Mouse (Mus musculus): ENCODE data around the gene Wbp2nl. TPM values are rescaled to one million over a fixed set of nuclear protein-coding genes. Genes with fewer than 3 reads are reported as not detected.

Gene Wbp2nl
- polyA plus RNA-seq, 1 experiment from 2014 or later: 0.22 TPM

DNA sequence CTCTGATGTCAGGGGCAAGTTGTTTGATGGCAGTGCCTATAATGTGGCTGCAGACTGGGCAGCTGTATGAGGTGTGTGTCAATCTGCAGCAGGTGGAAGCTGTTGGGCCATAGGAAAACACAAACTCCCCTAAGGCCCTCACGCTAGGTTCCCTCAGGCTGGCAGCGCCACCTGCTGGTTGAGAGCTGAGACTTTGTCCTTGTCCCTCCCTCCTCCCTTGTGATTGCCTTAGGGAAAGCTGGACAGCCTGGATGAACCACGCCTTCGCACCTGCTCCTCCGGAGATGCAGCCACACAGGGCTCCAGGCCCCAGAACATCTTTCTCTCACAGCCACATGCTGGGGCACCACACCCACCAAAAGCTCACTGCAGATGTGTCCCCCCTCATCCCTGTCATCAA is 27.6 kb upstream of the Wbp2nl start:
- ATAC-seq (replicated peaks; ENCODE audit: extremely low read depth, insufficient read depth, low FRiP score): no peak; the same call in 1 of the 2 replicates
- Histone ChIP-seq H3K36me3 (ENCODE audit: control insufficient read depth, insufficient read depth) (no peaks in the 10 kb centered on the region), H3K27ac (ENCODE audit: low read length) (no peak overlapping the region), H3K4me1 (ENCODE audit: control insufficient read depth, insufficient read depth, low read length) (peaks cover 10% of the 10 kb centered on the region; the same call in 1 of the 2 replicates), H3K4me3 (ENCODE audit: low read length) (no peak overlapping the region), H3K9me3 (replicated peaks; ENCODE audit: control insufficient read depth, low read length) (no peaks in the 10 kb centered on the region), H3K9ac (ENCODE audit: low read length) (no peak overlapping the region), H3K4me2 (ENCODE audit: low read depth, low read length) (no peak overlapping the region), H3K27me3 (ENCODE audit: control insufficient read depth, insufficient read depth, low read length) (peaks cover 37% of the 10 kb centered on the region)
- 4% methylated on average over 5 of the region's 5 CpGs for WGBS

DNA sequence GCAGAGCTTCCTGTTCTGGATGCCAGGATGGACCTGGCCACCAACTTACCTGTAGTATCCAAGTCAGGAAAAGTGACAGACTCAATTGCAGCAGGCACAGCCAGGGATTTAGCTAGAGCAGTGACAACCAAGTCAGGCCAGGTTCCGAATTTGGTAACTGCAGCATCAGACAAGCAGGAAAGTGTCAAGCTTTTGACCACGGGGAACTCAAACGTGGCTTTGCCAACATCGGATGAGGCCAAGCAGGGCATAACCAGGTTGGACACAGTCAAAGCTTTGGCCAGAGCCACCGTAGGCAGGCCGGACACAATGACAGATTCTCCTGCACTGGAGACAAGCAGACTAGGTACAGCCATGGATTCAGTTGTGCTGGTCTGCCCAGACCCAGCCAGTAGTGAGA is 26.5 kb upstream of the Wbp2nl start:
- no peak overlapping the region for H3K4me2 ChIP-seq (ENCODE audit: low read depth, low read length)
- ATAC-seq (replicated peaks; ENCODE audit: extremely low read depth, insufficient read depth, low FRiP score): no peak
- H3K27ac ChIP-seq (ENCODE audit: low read length): no peak overlapping the region
- H3K4me1 ChIP-seq (ENCODE audit: control insufficient read depth, insufficient read depth, low read length): peaks cover 10% of the 10 kb centered on the region; the same call in 1 of the 2 replicates
- H3K4me3 ChIP-seq (ENCODE audit: low read length): no peak overlapping the region
- H3K36me3 ChIP-seq (ENCODE audit: control insufficient read depth, insufficient read depth): no peaks in the 10 kb centered on the region
- H3K9me3 ChIP-seq (replicated peaks; ENCODE audit: control insufficient read depth, low read length): no peaks in the 10 kb centered on the region
- peaks cover 46% of the 10 kb centered on the region for H3K27me3 ChIP-seq (ENCODE audit: control insufficient read depth, insufficient read depth, low read length)
- WGBS: 83% methylated on average over 6 of the region's 6 CpGs
- no peak overlapping the region for H3K9ac ChIP-seq (ENCODE audit: low read length)

GRCm38 (mm10) chr15:82274593-82274926 is 24.2 kb upstream of the Wbp2nl start, which contains the start of gene Sept3:
Gene Sept3 (plus strand): TSS chr15:82274893.
- Histone ChIP-seq H3K4me1 (ENCODE audit: control insufficient read depth, insufficient read depth, low read length) (peaks cover 10% of the 10 kb centered on the region; the same call in 1 of the 2 replicates), H3K27me3 (ENCODE audit: control insufficient read depth, insufficient read depth, low read length) (peaks cover 46% of the 10 kb centered on the region), H3K9me3 (replicated peaks; ENCODE audit: control insufficient read depth, low read length) (no peaks in the 10 kb centered on the region), H3K4me3 (ENCODE audit: low read length) (peak within 1 kb of the TSS; percentile 61), H3K27ac (ENCODE audit: low read length) (no peak within 1 kb of the TSS), H3K36me3 (ENCODE audit: control insufficient read depth, insufficient read depth) (no peaks in the 10 kb centered on the region), H3K9ac (ENCODE audit: low read length) (peak within 1 kb of the TSS; percentile 63), H3K4me2 (ENCODE audit: low read depth, low read length) (peak within 1 kb of the TSS; percentile 85)
- ATAC-seq (replicated peaks; ENCODE audit: extremely low read depth, insufficient read depth, low FRiP score): no peak
- 27% methylated on average over 6 of the region's 6 CpGs for WGBS

DNA sequence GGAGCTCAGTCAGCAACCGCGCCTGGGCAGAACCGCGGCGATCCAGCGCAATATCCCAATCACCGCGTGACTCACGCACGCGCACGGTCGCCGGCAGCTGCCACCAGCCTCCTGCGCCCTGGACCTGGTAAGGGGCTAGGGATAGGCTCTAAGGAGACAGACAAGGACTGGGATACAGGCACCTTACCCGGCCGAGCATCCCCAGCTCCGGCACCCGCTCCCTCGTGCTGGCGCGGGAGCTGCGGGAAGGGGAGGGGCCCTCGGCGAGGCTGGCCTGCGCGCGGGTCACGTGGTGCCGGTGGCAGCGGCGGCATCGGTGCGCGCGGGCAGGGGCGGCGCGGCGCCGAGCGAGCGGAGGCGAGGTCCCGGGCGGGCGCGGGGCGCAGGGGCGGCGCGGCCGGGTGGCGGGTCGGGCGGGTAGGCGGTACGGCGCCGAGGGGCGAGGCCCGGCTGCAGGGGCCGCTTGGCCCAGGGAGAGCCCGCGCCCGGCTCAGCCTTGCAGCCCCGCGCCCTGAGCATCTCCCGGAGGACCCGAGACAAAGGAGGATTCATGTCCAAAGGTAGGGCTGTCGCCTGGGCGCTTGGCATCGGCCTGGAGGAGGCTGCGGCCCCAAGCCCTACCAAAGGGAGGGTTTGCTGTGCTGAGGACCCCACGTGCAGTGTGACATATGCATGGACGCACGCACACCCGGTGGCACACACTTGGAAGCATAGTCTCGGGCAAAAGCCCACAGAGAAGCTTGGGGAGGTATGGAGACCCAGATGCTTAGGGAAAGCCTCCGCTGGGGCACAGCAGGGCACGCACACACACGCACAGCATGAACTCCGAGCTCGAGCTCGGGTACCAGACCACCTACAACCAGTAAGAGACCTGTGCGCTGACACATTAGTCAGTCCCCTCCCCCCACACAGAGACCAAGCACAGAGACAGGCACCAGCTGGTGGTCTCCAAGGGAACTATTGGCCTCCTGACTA is 23.5 kb upstream of the Wbp2nl start:
- Histone ChIP-seq H3K4me2 (ENCODE audit: low read depth, low read length) (peak overlapping the region; percentile 85), H3K4me3 (ENCODE audit: low read length) (peak overlapping the region; percentile 61), H3K9me3 (replicated peaks; ENCODE audit: control insufficient read depth, low read length) (no peaks in the 10 kb centered on the region), H3K36me3 (ENCODE audit: control insufficient read depth, insufficient read depth) (no peaks in the 10 kb centered on the region), H3K27me3 (ENCODE audit: control insufficient read depth, insufficient read depth, low read length) (peaks cover 46% of the 10 kb centered on the region), H3K9ac (ENCODE audit: low read length) (peak overlapping the region; percentile 63), H3K4me1 (ENCODE audit: control insufficient read depth, insufficient read depth, low read length) (peaks cover 11% of the 10 kb centered on the region; the same call in 1 of the 2 replicates), H3K27ac (ENCODE audit: low read length) (no peak overlapping the region)
- ATAC-seq (replicated peaks; ENCODE audit: extremely low read depth, insufficient read depth, low FRiP score): peak; percentile 41; the same call in 1 of the 2 replicates
- under 1% methylated on average over 79 of the region's 86 CpGs for WGBS

DNA sequence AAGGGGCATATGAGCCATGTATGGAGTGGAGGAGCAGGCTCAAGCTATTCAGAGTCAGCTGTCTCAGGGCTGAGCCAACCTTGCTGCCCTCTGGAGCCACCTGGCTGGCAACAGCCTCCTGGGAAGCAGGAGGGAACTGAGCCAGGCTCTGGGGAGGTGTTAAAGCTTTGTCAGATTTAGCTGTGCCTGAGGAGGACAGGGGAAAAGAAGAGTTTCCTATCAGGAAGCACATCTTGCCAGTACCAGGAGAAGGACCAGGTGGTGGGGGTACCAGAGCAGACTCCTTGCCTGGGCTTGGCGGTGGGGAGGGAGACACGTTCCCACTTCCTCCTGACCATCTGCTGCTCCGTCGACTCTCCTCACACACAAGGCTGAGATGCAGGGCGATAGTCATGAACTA is 21.2 kb upstream of the Wbp2nl start:
- H3K4me2 ChIP-seq (ENCODE audit: low read depth, low read length): no peak overlapping the region
- WGBS: 65% methylated on average over 5 of the region's 5 CpGs
- H3K27me3 ChIP-seq (ENCODE audit: control insufficient read depth, insufficient read depth, low read length): peaks cover 41% of the 10 kb centered on the region
- H3K9ac ChIP-seq (ENCODE audit: low read length): no peak overlapping the region
- H3K36me3 ChIP-seq (ENCODE audit: control insufficient read depth, insufficient read depth): no peaks in the 10 kb centered on the region
- ATAC-seq (replicated peaks; ENCODE audit: extremely low read depth, insufficient read depth, low FRiP score): no peak
- H3K4me1 ChIP-seq (ENCODE audit: control insufficient read depth, insufficient read depth, low read length): peaks cover 18% of the 10 kb centered on the region
- H3K4me3 ChIP-seq (ENCODE audit: low read length): no peak overlapping the region
- no peaks in the 10 kb centered on the region for H3K9me3 ChIP-seq (replicated peaks; ENCODE audit: control insufficient read depth, low read length)
- H3K27ac ChIP-seq (ENCODE audit: low read length): no peak overlapping the region

GRCm38 (mm10) chr15:82280638-82281037 is 18.1 kb upstream of the Wbp2nl start:
- Histone ChIP-seq H3K27ac (ENCODE audit: low read length) (peak overlapping the region; percentile 78), H3K9me3 (replicated peaks; ENCODE audit: control insufficient read depth, low read length) (no peaks in the 10 kb centered on the region), H3K27me3 (ENCODE audit: control insufficient read depth, insufficient read depth, low read length) (peaks cover 14% of the 10 kb centered on the region), H3K36me3 (ENCODE audit: control insufficient read depth, insufficient read depth) (no peaks in the 10 kb centered on the region), H3K4me3 (ENCODE audit: low read length) (no peak overlapping the region), H3K4me1 (ENCODE audit: control insufficient read depth, insufficient read depth, low read length) (peaks cover 10% of the 10 kb centered on the region), H3K9ac (ENCODE audit: low read length) (no peak overlapping the region), H3K4me2 (ENCODE audit: low read depth, low read length) (no peak overlapping the region)
- WGBS: 30% methylated on average over 4 of the region's 4 CpGs
- ATAC-seq (replicated peaks; ENCODE audit: extremely low read depth, insufficient read depth, low FRiP score): peak; percentile 90

DNA sequence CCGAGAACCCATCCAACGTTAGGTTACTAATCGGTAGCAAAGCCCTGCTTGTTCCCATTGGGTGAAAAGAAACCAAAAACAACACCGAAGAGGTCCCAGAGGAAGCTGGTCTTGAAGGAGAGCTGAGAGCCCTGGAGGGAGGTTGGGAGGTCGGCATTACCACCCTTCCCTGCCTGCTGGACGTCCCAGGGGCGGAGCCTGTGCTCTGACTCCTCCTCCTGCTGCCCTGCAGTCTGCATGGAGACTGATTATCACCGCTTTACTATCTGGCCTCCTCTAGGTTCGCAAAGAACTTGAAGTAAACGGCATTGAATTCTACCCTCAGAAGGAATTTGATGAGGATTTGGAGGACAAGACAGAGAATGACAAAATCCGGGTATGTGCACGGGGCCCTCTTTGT is 12.6 kb upstream of the Wbp2nl start:
- no peak for ATAC-seq (replicated peaks; ENCODE audit: extremely low read depth, insufficient read depth, low FRiP score)
- Histone ChIP-seq H3K4me3 (ENCODE audit: low read length) (no peak overlapping the region), H3K9me3 (replicated peaks; ENCODE audit: control insufficient read depth, low read length) (no peaks in the 10 kb centered on the region), H3K9ac (ENCODE audit: low read length) (no peak overlapping the region), H3K4me1 (ENCODE audit: control insufficient read depth, insufficient read depth, low read length) (peaks cover under 1% of the 10 kb centered on the region; the same call in 1 of the 2 replicates), H3K4me2 (ENCODE audit: low read depth, low read length) (no peak overlapping the region), H3K36me3 (ENCODE audit: control insufficient read depth, insufficient read depth) (no peaks in the 10 kb centered on the region), H3K27ac (ENCODE audit: low read length) (no peak overlapping the region), H3K27me3 (ENCODE audit: control insufficient read depth, insufficient read depth, low read length) (no peaks in the 10 kb centered on the region)
- 49% methylated on average over 12 of the region's 12 CpGs for WGBS

DNA sequence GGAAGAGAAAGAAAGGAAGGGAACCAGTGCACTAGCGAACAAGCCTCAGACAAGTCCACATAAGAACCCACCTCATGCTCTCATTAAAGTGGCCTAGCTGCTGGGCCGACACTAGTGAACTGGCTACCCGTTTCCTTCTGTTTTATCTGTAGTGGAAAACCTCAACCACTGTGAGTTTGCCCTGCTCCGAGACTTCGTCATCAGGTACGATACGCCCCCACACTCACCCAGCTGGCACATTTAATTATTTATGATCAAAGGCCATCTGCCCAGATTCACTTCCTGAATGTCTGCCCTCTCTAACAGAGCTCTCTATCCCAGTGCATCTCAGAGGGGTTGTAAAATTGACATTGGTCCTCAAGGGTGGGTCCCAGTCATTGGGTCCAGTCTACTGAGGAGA is 8.5 kb upstream of the Wbp2nl start:
- 85% methylated on average over 7 of the region's 7 CpGs for WGBS
- no peak overlapping the region for H3K4me2 ChIP-seq (ENCODE audit: low read depth, low read length)
- no peak for ATAC-seq (replicated peaks; ENCODE audit: extremely low read depth, insufficient read depth, low FRiP score)
- no peaks in the 10 kb centered on the region for H3K27me3 ChIP-seq (ENCODE audit: control insufficient read depth, insufficient read depth, low read length)
- H3K4me3 ChIP-seq (ENCODE audit: low read length): no peak overlapping the region
- H3K36me3 ChIP-seq (ENCODE audit: control insufficient read depth, insufficient read depth): no peaks in the 10 kb centered on the region
- no peak overlapping the region for H3K9ac ChIP-seq (ENCODE audit: low read length)
- H3K9me3 ChIP-seq (replicated peaks; ENCODE audit: control insufficient read depth, low read length): no peaks in the 10 kb centered on the region
- no peak overlapping the region for H3K27ac ChIP-seq (ENCODE audit: low read length)
- peaks cover 9% of the 10 kb centered on the region for H3K4me1 ChIP-seq (ENCODE audit: control insufficient read depth, insufficient read depth, low read length)

DNA sequence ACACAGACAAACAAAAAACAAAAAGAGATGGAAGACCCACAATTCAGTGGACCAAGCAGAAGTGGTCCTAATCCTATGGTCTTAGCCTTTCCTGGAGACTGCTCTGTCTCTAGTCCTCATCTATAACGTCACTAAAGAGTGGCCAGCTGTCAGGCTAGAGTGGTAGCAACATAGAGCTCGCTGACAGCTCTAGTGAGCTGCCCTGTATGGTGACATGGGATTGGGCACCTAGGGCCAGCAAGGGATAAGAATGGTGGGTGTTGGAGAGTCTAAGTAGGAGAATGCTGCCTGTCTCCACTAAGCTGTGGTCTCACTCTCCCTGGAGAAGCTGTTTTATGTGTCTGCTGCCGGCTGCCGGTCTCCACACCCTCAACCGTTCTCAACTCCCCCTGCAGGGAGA is 5.9 kb upstream of the Wbp2nl start:
- no peaks in the 10 kb centered on the region for H3K9me3 ChIP-seq (replicated peaks; ENCODE audit: control insufficient read depth, low read length)
- no peak overlapping the region for H3K27ac ChIP-seq (ENCODE audit: low read length)
- H3K4me2 ChIP-seq (ENCODE audit: low read depth, low read length): peak overlapping the region; percentile 25; the same call in 1 of the 2 replicates
- no peak for ATAC-seq (replicated peaks; ENCODE audit: extremely low read depth, insufficient read depth, low FRiP score)
- no peaks in the 10 kb centered on the region for H3K36me3 ChIP-seq (ENCODE audit: control insufficient read depth, insufficient read depth)
- WGBS: 21% methylated on average over 5 of the region's 5 CpGs
- no peak overlapping the region for H3K4me3 ChIP-seq (ENCODE audit: low read length)
- H3K27me3 ChIP-seq (ENCODE audit: control insufficient read depth, insufficient read depth, low read length): no peaks in the 10 kb centered on the region
- no peak overlapping the region for H3K9ac ChIP-seq (ENCODE audit: low read length)
- peaks cover 9% of the 10 kb centered on the region for H3K4me1 ChIP-seq (ENCODE audit: control insufficient read depth, insufficient read depth, low read length)
